Mouse (Mus musculus) gastrocnemius, adult 2 months (tissue): ENCODE measurements around the gene Snrnp27. TPM values are rescaled to one million over a fixed set of nuclear protein-coding genes. Genes with fewer than 3 reads are reported as not detected.

Source experiments
- DNase-seq: peaks from one replicate; pipeline ENCODE4 v3.0.0; 2022
- H3K27ac ChIP-seq: fragments of 200-600 bp; 2 replicates; pipeline ENCODE4 v1.8.1; 2022; ENCODE audit warnings: mild to moderate bottlenecking
- H3K4me3 ChIP-seq: fragments of 200-600 bp; 2 replicates; pipeline ENCODE4 v1.8.1; 2022; ENCODE audit warnings: mild to moderate bottlenecking, moderate library complexity
- CTCF ChIP-seq: fragments of 200-600 bp; IDR thresholded peaks from 2 replicates; pipeline ENCODE4 v1.8.1; 2022; ENCODE audit warnings: antibody characterized with exemption, mild to moderate bottlenecking, moderate library complexity
- intact Hi-C: fragments of 180-260 bp; cut with DNase I; formaldehyde crosslinking; loops from one replicate; pipeline ENCODE4 v1.15.1; 2025
- long read RNA-seq, 2 experiments: library from polyadenylated mRNA; stranded (forward); transcript quantifications; one replicate each; pipeline ENCODE4 v2.0.0; 2021
- total RNA-seq, 2 experiments: library from RNA; stranded (reverse); gene quantifications; 2 replicates each; pipeline ENCODE4 v1.2.3; 2021

The Snrnp27 gene
- total RNA-seq = 10 to 100 TPM; 71.7 to 87.0 TPM
- long read RNA-seq, experiment 1, transcript Snrnp27-201 (6 exons, 885 nt) = major isoform, 83 of 94 reads
- long read RNA-seq, experiment 1, partial matches to known transcripts = 0 of 94 reads
- long read RNA-seq, experiment 1, other reads (novel, unspliced or antisense) = 9 of 94 reads
- long read RNA-seq, experiment 2, transcript Snrnp27-201 (6 exons, 885 nt) = major isoform, 100 of 104 reads
- long read RNA-seq, experiment 2, partial matches to known transcripts = 2 of 104 reads
- long read RNA-seq, experiment 2, other reads (novel, unspliced or antisense) = 0 of 104 reads

DNA sequence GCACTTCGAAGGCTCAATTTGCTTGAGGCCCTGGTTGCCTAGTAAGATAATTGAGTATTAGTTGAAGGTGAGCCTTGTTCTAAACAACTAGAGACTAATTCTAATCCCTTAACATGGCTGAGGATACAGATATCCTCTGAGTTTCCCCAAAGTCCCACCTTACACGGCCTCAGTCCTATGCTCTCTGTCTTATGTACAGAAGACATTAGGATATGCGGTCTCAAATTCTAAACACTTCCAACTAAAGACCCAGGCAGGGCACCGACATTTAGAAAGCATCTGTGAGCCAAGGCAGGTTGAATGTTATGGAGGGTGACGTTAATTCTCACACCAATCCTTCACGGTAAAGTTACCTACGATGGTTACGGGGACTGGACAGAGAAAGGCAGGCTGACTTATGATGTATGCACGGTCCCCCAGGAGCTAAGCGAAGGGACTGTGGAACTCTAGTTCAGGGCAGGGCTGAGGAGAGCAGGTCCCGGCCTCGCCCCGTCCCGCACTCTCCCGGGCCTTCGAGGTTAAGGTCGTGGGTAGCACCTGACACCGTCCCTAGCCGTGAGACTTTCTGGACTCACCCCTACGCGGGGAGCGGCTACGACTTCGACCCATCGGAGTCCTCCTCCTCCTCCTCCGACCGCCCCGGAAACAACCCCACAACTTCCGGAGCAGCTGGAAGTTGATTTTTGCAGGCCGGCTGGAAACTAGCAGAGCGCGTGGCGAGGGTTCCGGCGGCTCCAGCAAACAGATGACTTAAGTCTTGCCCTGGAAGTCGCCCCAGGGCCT lies at the start of gene Snrnp27:
TSS of gene Snrnp27 (minus strand) at position 651 of the 783 bp plus-strand sequence.
- intact Hi-C loops = loop anchor here (2.0 kb wide), 1 partner anchor 49 kb away; the partner anchor contains the start of gene Gmcl1
- no peak for TF ChIP-seq CTCF
- Histone ChIP-seq H3K4me3 (peak within 1 kb of the TSS; percentile 96), H3K27ac (peak within 1 kb of the TSS; percentile 90)
- peak; percentile 93 for DNase-seq

- peak within 1 kb of the TSS; percentile 80 for H3K4me3 ChIP-seq
- DNase-seq = peak; percentile 97
- no peak for TF ChIP-seq CTCF
- intact Hi-C loops = loop anchor here (2.0 kb wide), 1 partner anchor 49 kb away; the partner anchor contains the start of gene Snrnp27
- H3K27ac ChIP-seq = peak within 1 kb of the TSS; percentile 90
Measured at GRCm38 (mm10) chr6:86733183-86733876, 49.0 kb upstream of the Snrnp27 start, which contains the start of gene Gmcl1. Gene Gmcl1 (minus strand): TSS chr6:86733383.

- no peak for DNase-seq
- intact Hi-C loops = loop anchor here (2.0 kb wide), 1 partner anchor 48 kb away; the partner anchor contains the start of gene Snrnp27
- TF ChIP-seq CTCF = no peak
- H3K27ac ChIP-seq = peak overlapping the region; percentile 90
- peak overlapping the region; percentile 80 for H3K4me3 ChIP-seq
Measured at GRCm38 (mm10) chr6:86732276-86733173, 48.2 kb upstream of the Snrnp27 start.

DNA sequence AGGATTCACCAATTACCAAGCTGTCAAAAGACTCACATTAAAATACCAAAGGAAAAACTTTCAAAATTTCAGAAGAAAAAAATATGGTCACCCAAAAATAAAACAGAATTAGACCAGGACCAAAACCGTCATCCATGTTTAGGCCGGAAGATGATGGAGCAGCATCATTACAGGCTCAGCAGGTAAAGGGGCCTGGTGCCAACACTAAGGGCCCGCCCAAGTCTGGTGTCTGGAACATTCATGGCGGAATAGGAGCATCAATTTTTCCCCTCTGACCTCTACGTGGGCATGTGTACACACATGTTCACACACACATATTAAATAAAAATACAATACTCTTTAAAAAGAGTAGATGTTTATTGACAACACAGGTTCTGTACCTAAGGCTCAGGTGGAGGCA lies 44.4 kb upstream of the Snrnp27 start:
- no peak overlapping the region for H3K27ac ChIP-seq
- intact Hi-C loops = no loop called here
- no peak overlapping the region for H3K4me3 ChIP-seq
- TF ChIP-seq CTCF = no peak
- DNase-seq = no peak

DNA sequence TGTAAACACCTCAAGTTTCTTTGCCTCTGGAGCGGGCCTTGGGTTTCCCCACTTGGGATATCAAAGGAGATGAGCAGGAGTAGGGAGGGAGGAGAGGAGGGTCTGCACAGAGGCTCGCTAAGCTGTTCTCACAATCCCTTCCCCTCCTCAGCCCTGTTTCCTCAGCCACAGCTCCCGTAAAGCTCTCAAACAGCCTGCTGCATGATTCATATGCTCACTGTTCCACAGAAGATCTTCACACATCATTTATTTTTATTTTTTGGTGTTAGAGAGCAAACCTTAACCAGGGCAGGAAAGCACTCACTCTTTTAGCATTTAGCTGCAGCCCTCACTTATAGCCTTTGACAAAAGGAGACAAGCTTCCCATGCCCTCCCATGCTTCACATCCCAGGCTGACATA lies 37.7 kb upstream of the Snrnp27 start:
- Histone ChIP-seq H3K4me3 (no peak overlapping the region), H3K27ac (no peak overlapping the region)
- DNase-seq = no peak
- intact Hi-C loops = no loop called here
- no peak for TF ChIP-seq CTCF

DNA sequence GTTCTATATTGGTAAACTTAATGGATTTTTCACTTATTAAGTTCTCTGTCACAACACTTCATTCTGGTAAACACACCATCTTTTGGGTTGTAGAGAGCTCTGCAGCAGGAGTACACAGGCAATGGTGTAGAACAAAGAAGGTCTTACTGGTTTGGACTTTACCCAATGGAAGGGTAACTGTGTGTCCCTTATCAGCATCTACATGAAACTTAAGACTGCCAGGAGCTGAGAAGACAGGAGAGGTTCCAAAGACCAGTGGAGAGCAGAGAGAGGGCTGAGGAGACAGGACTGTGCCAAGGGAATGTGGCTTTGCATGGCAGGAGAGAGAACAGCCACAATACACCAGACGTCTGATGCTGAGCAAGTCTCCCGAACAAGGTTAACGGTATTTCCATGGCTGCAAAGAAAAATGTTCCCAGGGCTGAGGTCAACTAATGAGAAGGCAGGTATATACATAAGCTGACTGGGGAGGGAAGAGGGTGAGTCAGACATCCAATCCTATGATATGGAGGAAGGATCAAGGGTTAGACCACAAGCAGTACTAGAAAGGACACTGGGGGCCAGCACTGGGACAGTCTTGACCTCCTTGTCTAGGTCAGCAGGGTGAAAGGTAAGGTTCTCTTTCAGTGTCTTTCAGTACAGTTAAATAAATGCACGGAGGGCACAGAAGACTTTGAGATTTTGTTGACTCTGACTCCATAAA lies 23.9 kb upstream of the Snrnp27 start:
- intact Hi-C loops = no loop called here
- DNase-seq = no peak
- H3K27ac ChIP-seq = no peak overlapping the region
- TF ChIP-seq CTCF = no peak
- H3K4me3 ChIP-seq = no peak overlapping the region

DNA sequence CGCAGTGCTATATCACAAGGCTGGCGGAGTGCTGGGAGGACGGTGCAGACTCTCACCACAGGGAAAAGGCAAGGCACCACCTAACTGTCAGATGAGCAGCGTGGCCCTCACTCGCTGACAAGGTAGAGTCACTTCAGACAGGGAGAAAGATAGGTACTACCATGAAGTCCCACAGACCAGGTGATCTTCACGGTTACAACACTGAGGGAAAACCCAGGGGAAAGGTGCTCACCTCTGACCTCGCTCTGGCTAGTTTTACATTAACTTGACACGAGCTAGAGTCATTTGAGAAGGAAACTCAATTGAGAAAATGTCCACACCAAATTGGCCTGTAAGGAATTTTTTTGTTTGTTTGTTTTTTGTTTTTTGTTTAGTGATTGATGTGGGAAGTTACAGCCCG lies 18.3 kb upstream of the Snrnp27 start:
- Histone ChIP-seq H3K4me3 (no peak overlapping the region), H3K27ac (no peak overlapping the region)
- DNase-seq = no peak
- intact Hi-C loops = no loop called here
- TF ChIP-seq CTCF = no peak

- Histone ChIP-seq H3K4me3 (no peak overlapping the region), H3K27ac (no peak overlapping the region)
- DNase-seq = no peak
- intact Hi-C loops = no loop called here
- no peak for TF ChIP-seq CTCF
Measured at GRCm38 (mm10) chr6:86697903-86698302, 13.6 kb upstream of the Snrnp27 start.

- no peak overlapping the region for H3K4me3 ChIP-seq
- TF ChIP-seq CTCF = no peak
- intact Hi-C loops = no loop called here
- H3K27ac ChIP-seq = no peak overlapping the region
- DNase-seq = no peak
Measured at GRCm38 (mm10) chr6:86696213-86696612, 11.9 kb upstream of the Snrnp27 start.

DNA sequence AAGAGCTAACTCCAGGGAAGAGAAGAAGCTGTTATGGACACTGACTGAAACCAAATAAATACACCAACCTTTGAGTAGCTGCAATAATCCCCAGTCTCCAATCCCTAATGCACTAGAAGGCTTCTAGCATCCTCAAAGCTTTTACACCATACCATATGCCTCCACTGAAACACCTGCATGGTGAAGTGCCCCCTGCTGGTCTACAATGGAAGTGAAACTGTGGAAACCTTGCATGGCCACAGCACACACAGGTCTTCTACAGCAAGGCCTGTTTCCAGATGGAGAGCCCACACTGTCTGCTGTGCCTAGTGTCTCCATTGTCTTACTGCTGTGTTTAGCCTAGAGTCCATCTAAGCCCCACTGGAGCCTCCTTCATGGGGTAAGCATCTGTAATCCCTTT lies 10.1 kb upstream of the Snrnp27 start:
- peak; percentile 83 for TF ChIP-seq CTCF
- Histone ChIP-seq H3K4me3 (no peak overlapping the region), H3K27ac (no peak overlapping the region)
- intact Hi-C loops = no loop called here
- peak; percentile 50 for DNase-seq

DNA sequence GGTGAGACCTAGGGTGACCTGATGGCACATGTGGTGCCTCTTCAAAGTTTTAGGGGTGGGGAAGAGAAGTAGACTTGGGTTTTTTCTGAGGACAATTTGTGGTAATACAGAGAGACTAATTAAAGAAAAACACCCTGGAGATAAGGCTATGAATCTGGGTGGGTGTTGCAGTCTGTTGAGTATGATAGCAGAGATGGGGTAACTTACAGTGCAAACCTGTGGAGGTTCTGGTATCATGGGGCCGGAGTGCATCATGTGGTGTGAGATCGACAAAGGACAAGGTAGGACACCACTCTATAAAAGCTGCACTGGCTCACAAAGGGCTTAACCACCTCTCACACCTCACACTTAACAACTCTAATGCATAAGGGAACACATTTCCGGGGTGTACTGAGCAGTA lies 5.3 kb upstream of the Snrnp27 start:
- Histone ChIP-seq H3K4me3 (no peak overlapping the region), H3K27ac (no peak overlapping the region)
- intact Hi-C loops = no loop called here
- no peak for DNase-seq
- TF ChIP-seq CTCF = no peak
